Mouse (Mus musculus) small intestine, adult 10 weeks (tissue): ENCODE measurements around the gene Zfp827. TPM values are rescaled to one million over a fixed set of nuclear protein-coding genes. Genes with fewer than 3 reads are reported as not detected.

Experiments
- polyA plus RNA-seq: library from polyadenylated mRNA; stranded (reverse); fragments of 350-450 nt; fragmentation: Illumina TruSeq; extraction: RNeasy Lipid Tissue Mini Kit (QIAGEN cat#74804); gene quantifications from one replicate; pipeline ENCODE4 v1.2.3, GENCODE M21; 2014; ENCODE audit warnings: low replicate concordance

The Zfp827 gene
- polyA plus RNA-seq, result 10.4 TPM

GRCm38 (mm10) chr8:79027977-79028487 is at the start of gene Zfp827:
Gene Zfp827 (plus strand): TSS chr8:79028437.

Other genes with a start within 250 kb of the Zfp827 start
- 51.9 TPM for gene Lsm6, start 207.3 kb upstream of the Zfp827 start, polyA plus RNA-seq
- gene 1700011L22Rik, start 220.1 kb downstream of the Zfp827 start, polyA plus RNA-seq, result not detected